Mouse (Mus musculus) thymus, adult 2 months (tissue): ENCODE measurements around the gene Arrdc3.

Experiments
- CTCF ChIP-seq: fragments of 200-500 bp; IDR thresholded peaks from 2 replicates; pipeline ENCODE4 v1.5.1; 2012; ENCODE audit warnings: mild to moderate bottlenecking, control low read depth, low read length, moderate library complexity, borderline replicate concordance; ENCODE audit not compliant: control insufficient read depth, poor library complexity, insufficient read depth; ENCODE audit errors: extremely low read depth
- POLR2A ChIP-seq: fragments of 200-500 bp; IDR thresholded peaks from 2 replicates; pipeline ENCODE4 v1.6.1; 2012; ENCODE audit warnings: mild to moderate bottlenecking, low read length, control low read depth, moderate library complexity; ENCODE audit not compliant: control insufficient read depth, poor library complexity, insufficient read depth; ENCODE audit errors: extremely low read depth

- TF ChIP-seq CTCF (no peak), POLR2A (no peak)
Observed at GRCm38 (mm10) chr13:80886664-80887210, 3.6 kb downstream of the Arrdc3 start.
